Mouse (Mus musculus) embryonic facial prominence, embryonic 10.5 days (tissue): ENCODE data around the gene Chst5. TPM values are rescaled to one million over a fixed set of nuclear protein-coding genes. Genes with fewer than 3 reads are reported as not detected.
A peak's percentile ranks its signal among the peaks of the same experiment; 100 is the strongest.
"Not testable (repeated sequence)": the region's sequence is repeated elsewhere in the genome, so short reads cannot be mapped to it uniquely, and the experiment has no call there.

Experiments used
- DNase-seq: peaks from one replicate; pipeline ENCODE4 v3.0.0-alpha.2; 2017; ENCODE audit warnings: low spot score
- H3K27ac ChIP-seq: fragments of 300-500 bp; sonication (generic); replicated peaks from 2 replicates; pipeline ENCODE4 v1.5.1; 2016; ENCODE audit warnings: mild to moderate bottlenecking
- H3K27me3 ChIP-seq: fragments of 300-500 bp; sonication (generic); replicated peaks from 2 replicates; pipeline ENCODE4 v1.6.1; 2016; ENCODE audit warnings: low read depth, mild to moderate bottlenecking; ENCODE audit not compliant: poor library complexity, severe bottlenecking
- H3K36me3 ChIP-seq: fragments of 300-500 bp; sonication (generic); replicated peaks from 2 replicates; pipeline ENCODE4 v1.6.1; 2016; ENCODE audit warnings: mild to moderate bottlenecking, moderate library complexity
- H3K4me1 ChIP-seq: fragments of 300-500 bp; sonication (generic); 2 replicates; pipeline ENCODE4 v1.6.1; 2016
- H3K4me3 ChIP-seq: fragments of 300-500 bp; sonication (generic); 2 replicates; pipeline ENCODE4 v1.5.1; 2016; ENCODE audit warnings: mild to moderate bottlenecking, moderate library complexity
- H3K9me3 ChIP-seq: fragments of 300-500 bp; sonication (generic); 2 replicates; pipeline ENCODE4 v1.6.1; 2016; ENCODE audit warnings: mild to moderate bottlenecking
- WGBS: fragments of 180-500 bp; shearing (Covaris S2); methylation state at CpG from one replicate; pipeline ENCODE4 v1.1.7; 2016; 5-methylcytosine and 5-hydroxymethylcytosine counted together
- polyA plus RNA-seq: library from polyadenylated mRNA; unstranded; fragments of >200 nt; fragmentation: Nextera tagmentation; extraction: Ambion mirVana; gene quantifications from 2 replicates; pipeline ENCODE4 v1.2.1, GENCODE M21; 2016

Chst5 gene
- polyA plus RNA-seq, 1 experiment from 2014 or later, result 2.7 TPM

GRCm38 (mm10) chr8:111939516-111940142, 29.4 kb upstream of the Chst5 start:
- 11% methylated on average over 10 of the region's 10 CpGs for WGBS
- Histone ChIP-seq H3K4me3 (peak overlapping the region; percentile 100), H3K4me1 (peaks cover 20% of the 10 kb centered on the region), H3K27ac (peak overlapping the region; percentile 90; the same call in 1 of the 2 replicates), H3K36me3 (peaks cover 29% of the 10 kb centered on the region), H3K9me3 (no peaks in the 10 kb centered on the region), H3K27me3 (no peaks in the 10 kb centered on the region)
- peak; percentile 27 for DNase-seq

GRCm38 (mm10) chr8:111938076-111938985, 28.1 kb upstream of the Chst5 start:
- H3K4me3 ChIP-seq, H3K9me3 ChIP-seq, DNase-seq, H3K27me3 ChIP-seq, H3K27ac ChIP-seq: not testable (repeated sequence)
- H3K36me3 ChIP-seq, result peaks cover 16% of the 10 kb centered on the region
- H3K4me1 ChIP-seq, result peaks cover 29% of the 10 kb centered on the region
- WGBS, result 87% methylated on average over 9 of the region's 9 CpGs

- WGBS, result 80% methylated on average over 3 of the region's 3 CpGs
- H3K27ac ChIP-seq, result no peak overlapping the region
These were observed 26.9 kb upstream of the Chst5 start for GRCm38 (mm10) chr8:111937184-111937583.

GRCm38 (mm10) chr8:111934201-111934600, 24.0 kb upstream of the Chst5 start:
- H3K27me3 ChIP-seq, result no peaks in the 10 kb centered on the region
- no peak for DNase-seq
- peaks cover 29% of the 10 kb centered on the region for H3K4me1 ChIP-seq
- no peaks in the 10 kb centered on the region for H3K9me3 ChIP-seq
- H3K36me3 ChIP-seq, result no peaks in the 10 kb centered on the region; the same call in 1 of the 2 replicates
- 0 out of 2 replicates have a peak overlapping the region, but pooled peaks have one; percentile 86 for H3K4me3 ChIP-seq
- H3K27ac ChIP-seq, result no peak overlapping the region
- 83% methylated on average over 2 of the region's 2 CpGs for WGBS

More at GRCm38 (mm10) chr8:111937184-111937583, 26.9 kb upstream of the Chst5 start:
- Histone ChIP-seq H3K9me3 (no peaks in the 10 kb centered on the region), H3K4me3 (no peak overlapping the region), H3K4me1 (peaks cover 39% of the 10 kb centered on the region), H3K27me3 (no peaks in the 10 kb centered on the region), H3K36me3 (peaks cover 4% of the 10 kb centered on the region)
- DNase-seq, result no peak

GRCm38 (mm10) chr8:111933348-111934076, 23.3 kb upstream of the Chst5 start, which contains the start of gene Tmem231:
TSS of gene Tmem231 (minus strand) at chr8:111933881.
- Histone ChIP-seq H3K36me3 (no peaks in the 10 kb centered on the region; the same call in 1 of the 2 replicates), H3K9me3 (no peaks in the 10 kb centered on the region), H3K4me1 (peaks cover 29% of the 10 kb centered on the region), H3K4me3 (peak within 1 kb of the TSS; percentile 86), H3K27ac (peak within 1 kb of the TSS; percentile 94), H3K27me3 (no peaks in the 10 kb centered on the region)
- under 1% methylated on average over 53 of the region's 53 CpGs for WGBS
- DNase-seq, result peak; percentile 95

- Histone ChIP-seq H3K27me3 (no peaks in the 10 kb centered on the region), H3K36me3 (no peaks in the 10 kb centered on the region; the same call in 1 of the 2 replicates), H3K27ac (peak overlapping the region; percentile 94), H3K9me3 (no peaks in the 10 kb centered on the region), H3K4me3 (peak overlapping the region; percentile 86), H3K4me1 (peaks cover 29% of the 10 kb centered on the region)
- WGBS, result 31% methylated on average over 19 of the region's 19 CpGs
- DNase-seq, result peak; percentile 72
These were observed 22.5 kb upstream of the Chst5 start for GRCm38 (mm10) chr8:111932580-111933336.

- no peak for DNase-seq
- WGBS, result 75% methylated on average over 16 of the region's 16 CpGs
These were observed 21.5 kb upstream of the Chst5 start for GRCm38 (mm10) chr8:111931721-111932120.

GRCm38 (mm10) chr8:111929648-111930344, 19.5 kb upstream of the Chst5 start:
- WGBS, result 72% methylated on average over 8 of the region's 8 CpGs
- no peak overlapping the region for H3K4me3 ChIP-seq
- peaks cover 3% of the 10 kb centered on the region; the same call in 1 of the 2 replicates for H3K36me3 ChIP-seq
- peaks cover 29% of the 10 kb centered on the region for H3K4me1 ChIP-seq
- DNase-seq, result no peak
- no peaks in the 10 kb centered on the region for H3K9me3 ChIP-seq
- no peaks in the 10 kb centered on the region for H3K27me3 ChIP-seq
- no peak overlapping the region for H3K27ac ChIP-seq

More at GRCm38 (mm10) chr8:111931721-111932120, 21.5 kb upstream of the Chst5 start:
- Histone ChIP-seq H3K9me3 (no peaks in the 10 kb centered on the region), H3K27ac (no peak overlapping the region), H3K4me1 (peaks cover 29% of the 10 kb centered on the region), H3K4me3 (no peak overlapping the region), H3K36me3 (peaks cover 3% of the 10 kb centered on the region; the same call in 1 of the 2 replicates), H3K27me3 (no peaks in the 10 kb centered on the region)

- H3K36me3 ChIP-seq, result peaks cover 3% of the 10 kb centered on the region; the same call in 1 of the 2 replicates
- no peaks in the 10 kb centered on the region for H3K4me1 ChIP-seq
- 84% methylated on average over 7 of the region's 7 CpGs for WGBS
- H3K27me3 ChIP-seq, result no peaks in the 10 kb centered on the region
- H3K27ac ChIP-seq, result no peak overlapping the region
- DNase-seq, result no peak
- no peaks in the 10 kb centered on the region for H3K9me3 ChIP-seq
- H3K4me3 ChIP-seq, result no peak overlapping the region
These were observed 14.7 kb upstream of the Chst5 start for GRCm38 (mm10) chr8:111924976-111925375.

- no peak overlapping the region; the same call in 1 of the 2 replicates for H3K27ac ChIP-seq
- peaks cover 10% of the 10 kb centered on the region for H3K36me3 ChIP-seq
- no peaks in the 10 kb centered on the region for H3K27me3 ChIP-seq
- peak; percentile 34 for DNase-seq
- no peaks in the 10 kb centered on the region for H3K9me3 ChIP-seq
- no peak overlapping the region for H3K4me3 ChIP-seq
- no peaks in the 10 kb centered on the region for H3K4me1 ChIP-seq
- 36% methylated on average over 10 of the region's 10 CpGs for WGBS
These were observed 13.1 kb upstream of the Chst5 start for GRCm38 (mm10) chr8:111923383-111923804.

- Histone ChIP-seq H3K4me3 (no peak overlapping the region), H3K36me3 (peaks cover 14% of the 10 kb centered on the region), H3K27me3 (no peaks in the 10 kb centered on the region), H3K9me3 (no peaks in the 10 kb centered on the region), H3K4me1 (no peaks in the 10 kb centered on the region), H3K27ac (no peak overlapping the region)
- no peak for DNase-seq
- WGBS, result 85% methylated on average over 4 of the region's 4 CpGs
These were observed 10.7 kb upstream of the Chst5 start for GRCm38 (mm10) chr8:111920971-111921370.
